In the genomic region with DNA sequence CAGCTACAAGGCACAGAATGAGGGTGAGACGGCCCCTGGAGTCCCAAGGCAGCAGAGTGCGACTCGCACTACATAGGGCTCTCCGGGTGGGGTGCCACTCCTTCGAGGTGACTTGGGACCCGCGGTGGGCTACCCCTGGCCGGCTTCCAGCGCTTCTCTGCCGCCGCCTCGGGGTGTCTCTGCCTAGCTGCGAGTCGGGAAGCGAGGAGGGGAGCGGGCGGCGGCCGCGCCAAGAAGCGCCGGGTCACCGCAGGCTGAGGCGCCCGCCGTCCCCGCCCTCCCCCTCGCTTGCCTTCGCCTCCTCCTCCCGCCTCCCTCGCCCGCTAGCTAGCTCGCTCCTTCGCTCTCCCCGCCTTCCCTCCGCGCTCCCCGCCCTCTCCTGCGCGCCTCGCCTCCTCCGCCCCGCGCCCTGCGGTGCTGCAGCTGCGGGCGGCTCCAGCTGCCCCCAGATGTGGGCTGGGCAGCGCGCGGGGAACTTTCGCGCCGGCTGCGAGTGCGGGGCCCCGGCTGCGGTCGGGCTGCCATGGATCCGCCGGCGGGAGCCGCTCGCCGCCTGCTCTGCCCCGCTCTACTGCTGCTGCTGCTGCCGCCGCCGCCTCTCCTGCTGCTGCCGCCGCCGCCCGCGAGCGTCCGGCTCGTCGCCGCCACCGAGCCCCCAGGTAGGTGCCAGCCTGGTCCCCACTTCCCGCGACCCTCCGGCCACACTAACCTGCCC, we compare ENCODE assay signal across 8 mouse cellular contexts. TPM values are rescaled to one million over a fixed set of nuclear protein-coding genes. Genes with fewer than 3 reads are reported as not detected.
DNase-seq lines count a peak whose midpoint lies in the region; ATAC-seq and TF ChIP-seq lines count a peak whose summit lies in the region.

A gene (plus strand): TSS at position 444 of the 715 bp plus-strand sequence.

- H3K4me3 ChIP-seq in spleen, adult 2 months (ENCODE audit: extremely low read depth, insufficient read depth, insufficient read length), result peak within 1 kb of the TSS; percentile 37
- peak within 1 kb of the TSS; percentile 38 for H3K4me3 ChIP-seq in embryonic fibroblast, embryonic 13.5 days (ENCODE audit: insufficient read depth, low read length)
- peak within 1 kb of the TSS; percentile 69 for H3K4me3 ChIP-seq in heart, embryonic 12.5 days
- H3K4me3 ChIP-seq in kidney, embryonic 15.5 days (replicated peaks), result peak within 1 kb of the TSS; percentile 59
- H3K4me3 ChIP-seq in lung, embryonic 14.5 days (ENCODE audit: low read depth, low read length), result peak within 1 kb of the TSS; percentile 66

- no peak for TF ChIP-seq POLR2A in spleen, adult 2 months (IDR thresholded peaks at IDR 0.05; ENCODE audit: low read depth, low read length)
- TF ChIP-seq POLR2A in embryonic fibroblast, embryonic 13.5 days (IDR thresholded peaks at IDR 0.05; ENCODE audit: low read depth, low read length), result peak; percentile 36; the same call in 1 of the 2 replicates

- no peaks in the 10 kb centered on the region for H3K36me3 ChIP-seq in spleen, adult 2 months (ENCODE audit: control insufficient read depth, insufficient read depth, low read length)
- no peaks in the 10 kb centered on the region for H3K36me3 ChIP-seq in heart, embryonic 12.5 days
- no peaks in the 10 kb centered on the region for H3K36me3 ChIP-seq in kidney, embryonic 15.5 days
- no peaks in the 10 kb centered on the region for H3K36me3 ChIP-seq in lung, embryonic 14.5 days (ENCODE audit: insufficient read depth)

- peak within 1 kb of the TSS; percentile 71 for H3K9ac ChIP-seq in heart, embryonic 12.5 days
- H3K9ac ChIP-seq in kidney, embryonic 15.5 days, result peak within 1 kb of the TSS; percentile 40
- peak within 1 kb of the TSS; percentile 54 for H3K9ac ChIP-seq in lung, embryonic 14.5 days

- 1% methylated on average over 63 of the region's 82 CpGs for WGBS in spleen, adult 2 months
- WGBS in heart, embryonic 12.5 days, result under 1% methylated on average over 78 of the region's 82 CpGs
- under 1% methylated on average over 73 of the region's 82 CpGs for WGBS in kidney, embryonic 15.5 days
- WGBS in lung, embryonic 14.5 days, result under 1% methylated on average over 72 of the region's 82 CpGs

- H3K27me3 ChIP-seq in spleen, adult 2 months (ENCODE audit: control insufficient read depth, insufficient read depth, low read length), result peaks cover 20% of the 10 kb centered on the region
- peaks cover 93% of the 10 kb centered on the region for H3K27me3 ChIP-seq in heart, embryonic 12.5 days (replicated peaks)
- peaks cover 77% of the 10 kb centered on the region for H3K27me3 ChIP-seq in kidney, embryonic 15.5 days
- peaks cover 44% of the 10 kb centered on the region for H3K27me3 ChIP-seq in lung, embryonic 14.5 days (ENCODE audit: insufficient read depth, low read length)

- DNase-seq in spleen, adult 2 months (ENCODE audit: low read depth in 1 of 2, low spot score in 2 of 2), result no peak
- DNase-seq in spleen, postnatal 10 days (ENCODE audit: low spot score in 2 of 2), result no peak
- DNase-seq in lung, embryonic 14.5 days, result peak; percentile 87
- peak; percentile 58 for DNase-seq in ovary, postnatal 14 days (ENCODE audit: low spot score)
- peak; percentile 61 for DNase-seq in urinary bladder, postnatal 25 days (ENCODE audit: low spot score)

- no peaks in the 10 kb centered on the region for H3K4me1 ChIP-seq in spleen, adult 2 months (ENCODE audit: control insufficient read depth, insufficient read depth, insufficient read length)
- H3K4me1 ChIP-seq in embryonic fibroblast, embryonic 13.5 days (ENCODE audit: control insufficient read depth, insufficient read depth, low read length), result no peaks in the 10 kb centered on the region; the same call in 1 of the 2 replicates
- peaks cover 14% of the 10 kb centered on the region for H3K4me1 ChIP-seq in heart, embryonic 12.5 days (replicated peaks)
- H3K4me1 ChIP-seq in kidney, embryonic 15.5 days, result peaks cover 28% of the 10 kb centered on the region
- no peaks in the 10 kb centered on the region for H3K4me1 ChIP-seq in lung, embryonic 14.5 days (ENCODE audit: insufficient read depth)

- TF ChIP-seq CTCF in spleen, adult 2 months (IDR thresholded peaks at IDR 0.05; ENCODE audit: extremely low read depth, insufficient read depth, insufficient read length, insufficient replicate concordance), result no peak
- no peak for TF ChIP-seq CTCF in embryonic fibroblast, embryonic 13.5 days (IDR thresholded peaks at IDR 0.05; ENCODE audit: borderline replicate concordance, insufficient read depth, low read length)
- 0 out of 2 replicates have a peak, but pooled peaks have one; percentile 12 for TF ChIP-seq CTCF in lung, embryonic 14.5 days (IDR thresholded peaks at IDR 0.05; ENCODE audit: low read depth)

- H3K27ac ChIP-seq in spleen, adult 2 months (ENCODE audit: insufficient read depth, low read length), result no peak within 1 kb of the TSS
- no peak within 1 kb of the TSS for H3K27ac ChIP-seq in embryonic fibroblast, embryonic 13.5 days (ENCODE audit: insufficient read depth, low read length)
- no peak within 1 kb of the TSS for H3K27ac ChIP-seq in heart, embryonic 12.5 days (ENCODE audit: poor library complexity, severe bottlenecking)
- no peak within 1 kb of the TSS for H3K27ac ChIP-seq in kidney, embryonic 15.5 days
- no peak within 1 kb of the TSS for H3K27ac ChIP-seq in lung, embryonic 14.5 days (ENCODE audit: low read depth)

- peak; percentile 66 for ATAC-seq in heart, embryonic 12.5 days (ENCODE audit: insufficient number of reproducible peaks, low FRiP score)
- ATAC-seq in kidney, embryonic 15.5 days (replicated peaks; ENCODE audit: low FRiP score), result peak; percentile 75
- peak; percentile 83 for ATAC-seq in lung, embryonic 14.5 days (ENCODE audit: insufficient read depth)

- peak within 1 kb of the TSS; percentile 97 for H3K4me2 ChIP-seq in heart, embryonic 12.5 days
- peak within 1 kb of the TSS; percentile 85 for H3K4me2 ChIP-seq in kidney, embryonic 15.5 days
- H3K4me2 ChIP-seq in lung, embryonic 14.5 days, result peak within 1 kb of the TSS; percentile 96

- no peaks in the 10 kb centered on the region; the same call in 1 of the 2 replicates for H3K9me3 ChIP-seq in heart, embryonic 12.5 days (replicated peaks)
- H3K9me3 ChIP-seq in kidney, embryonic 15.5 days (replicated peaks), result no peaks in the 10 kb centered on the region; the same call in 1 of the 2 replicates
- H3K9me3 ChIP-seq in lung, embryonic 14.5 days (ENCODE audit: low read depth, low read length), result no peaks in the 10 kb centered on the region

RNA-seq across cellular contexts. Expression of the gene that starts here (rescaled TPM):
- polyA plus RNA-seq in spleen, adult 2 months (2012; rRNA removed), result 3.1 and 4.1 TPM in 2 replicates
- 22.3 and 25.6 TPM in 2 replicates for polyA plus RNA-seq in embryonic fibroblast, embryonic 13.5 days (2011; ENCODE audit: insufficient read length, low read depth, missing spikeins)
- polyA plus RNA-seq in heart, embryonic 12.5 days (2016; fragmentation: Nextera tagmentation; extraction: Ambion mirVana), result 7.4 and 7.5 TPM in 2 replicates
- polyA plus RNA-seq in kidney, embryonic 15.5 days (2015; fragmentation: Nextera tagmentation; extraction: Ambion mirVana), result 4.7 and 5.8 TPM in 2 replicates
- polyA plus RNA-seq in lung, embryonic 14.5 days (2014; fragmentation: Nextera tagmentation; extraction: Ambion mirVana), result 9.5 and 10.9 TPM in 2 replicates

Comparison
In these comparisons a context has a peak if more than half of its experiments do, and no peak if none do; other contexts are left out.
1. DNase-seq: peak in lung, embryonic 14.5 days (single experiment), ovary, postnatal 14 days (single experiment) and urinary bladder, postnatal 25 days (single experiment); none in spleen, adult 2 months (0 of 2) and spleen, postnatal 10 days (0 of 2).
2. Peak in every context shown above with its lines, with median percentiles within 50 percentile points of each other: H3K4me3 ChIP-seq, ATAC-seq, H3K4me2 ChIP-seq and H3K9ac ChIP-seq.